Mouse (Mus musculus) cerebellum, adult 8-10 months (tissue): ENCODE results near the gene Gm14190.
"Not testable (repeated sequence)": the region's sequence is repeated elsewhere in the genome, so short reads cannot be mapped to it uniquely, and the experiment has no call there.

ENCODE experiments used
- DNase-seq: peaks from one replicate; pipeline ENCODE4 v3.0.0; 2022

Gene Gm14190

DNA sequence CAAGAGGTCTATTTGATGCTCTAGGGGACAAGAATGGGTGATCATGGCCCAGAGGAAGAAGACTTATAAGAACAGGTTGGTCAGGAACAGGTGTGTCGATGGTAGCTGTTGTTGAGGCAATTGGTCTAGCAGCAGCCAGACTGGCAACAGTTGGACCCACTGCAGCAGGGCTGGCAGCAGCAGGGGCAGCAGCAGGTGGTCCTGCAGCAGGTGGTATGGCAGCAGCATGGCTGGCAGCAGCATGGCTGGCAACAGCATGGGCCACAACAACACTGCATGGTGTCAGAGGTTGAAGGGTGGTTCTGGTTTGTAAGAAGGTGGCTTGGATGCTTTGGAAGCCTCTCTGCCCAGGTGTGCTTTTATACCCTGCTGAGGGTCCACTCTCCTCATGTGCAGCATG lies at the start of gene Gm14190:
Gene Gm14190, minus strand, starts transcription at position 278 of the 400 bp plus-strand sequence.
- no peak for DNase-seq

DNA sequence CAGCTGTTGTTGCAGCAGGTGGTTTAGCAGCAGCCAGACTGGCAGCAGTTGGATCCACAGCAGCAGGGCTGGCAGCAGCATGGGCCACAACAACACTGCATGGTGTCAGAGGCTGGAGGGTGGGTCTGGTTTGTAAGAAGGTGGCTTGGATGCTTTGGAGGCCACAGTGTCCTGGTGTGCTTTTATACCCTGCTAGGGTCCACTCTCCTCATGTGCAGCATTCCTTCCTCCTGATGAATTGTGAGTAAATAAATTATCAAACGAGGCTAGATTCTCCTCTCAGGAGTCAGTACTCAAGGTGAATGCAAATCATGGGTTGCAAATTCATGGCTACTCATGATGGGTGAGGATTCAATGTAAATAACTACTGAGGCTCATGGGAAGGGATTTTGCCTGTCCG lies 43.6 kb upstream of the Gm14190 start, which contains the start of gene Gm14180:
Gene Gm14180, minus strand, starts transcription at position 101 of the 400 bp plus-strand sequence.
- DNase-seq, result no peak

DNA sequence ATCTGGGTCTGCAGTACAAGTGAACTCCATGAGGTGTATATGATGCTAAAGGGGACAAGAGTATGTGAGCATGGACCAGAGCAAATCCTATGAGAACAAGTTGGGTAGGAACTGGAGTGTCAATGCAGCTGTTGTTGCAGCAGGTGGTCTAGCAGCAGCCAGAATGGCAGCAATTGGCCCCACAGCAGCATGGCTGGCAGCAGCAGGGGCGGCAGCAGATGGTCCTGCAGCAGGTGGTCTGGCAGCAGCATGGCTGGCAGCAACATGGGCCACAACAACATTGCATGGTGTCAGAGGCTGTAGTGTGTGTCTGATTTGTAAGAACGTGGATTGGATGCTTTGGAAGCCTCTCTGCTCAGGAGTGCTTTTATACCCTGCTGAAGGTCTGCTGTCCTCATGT lies 33.5 kb upstream of the Gm14190 start:
- peak; percentile 3 for DNase-seq

DNA sequence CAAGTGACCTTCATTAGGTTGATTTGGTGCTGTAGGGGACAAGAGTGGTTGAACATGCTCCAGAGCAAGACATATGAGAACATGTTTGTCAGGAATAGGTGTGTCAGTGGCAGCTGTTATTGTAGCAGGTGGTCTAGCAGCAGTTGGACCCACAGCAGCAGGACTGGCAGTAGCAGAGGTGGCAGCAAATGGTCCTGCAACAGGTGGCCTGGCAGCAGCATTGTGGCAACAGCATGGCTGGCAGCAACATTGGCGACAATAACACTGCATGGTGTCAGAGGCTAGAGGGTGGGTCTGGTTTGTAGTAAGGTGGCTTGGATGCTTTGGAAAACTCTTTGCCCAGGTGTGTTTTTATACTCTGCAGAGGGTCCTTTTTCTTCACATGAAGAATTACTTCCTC lies 28.2 kb upstream of the Gm14190 start:
- no peak for DNase-seq

DNA sequence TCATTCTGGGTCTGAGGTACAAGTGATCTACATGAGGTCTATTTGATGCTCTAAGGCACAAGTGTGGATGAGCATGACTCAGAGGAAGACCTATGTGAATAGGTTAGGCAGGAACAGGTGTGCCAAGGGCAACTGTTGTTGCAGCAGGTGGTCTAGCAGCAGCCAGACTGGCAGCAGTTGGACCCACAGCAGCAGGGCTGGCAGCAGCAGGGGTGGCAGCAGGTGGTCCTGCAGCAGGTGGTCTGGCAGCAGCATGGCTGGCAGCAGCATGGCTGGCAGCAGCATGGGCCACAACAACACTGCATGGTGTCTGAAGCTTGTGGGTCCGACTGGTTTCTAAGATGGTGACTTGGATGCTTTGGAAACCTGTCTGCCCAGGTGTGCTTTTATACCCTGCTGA lies 5.3 kb downstream of the Gm14190 start:
- DNase-seq, result not testable (repeated sequence)

DNA sequence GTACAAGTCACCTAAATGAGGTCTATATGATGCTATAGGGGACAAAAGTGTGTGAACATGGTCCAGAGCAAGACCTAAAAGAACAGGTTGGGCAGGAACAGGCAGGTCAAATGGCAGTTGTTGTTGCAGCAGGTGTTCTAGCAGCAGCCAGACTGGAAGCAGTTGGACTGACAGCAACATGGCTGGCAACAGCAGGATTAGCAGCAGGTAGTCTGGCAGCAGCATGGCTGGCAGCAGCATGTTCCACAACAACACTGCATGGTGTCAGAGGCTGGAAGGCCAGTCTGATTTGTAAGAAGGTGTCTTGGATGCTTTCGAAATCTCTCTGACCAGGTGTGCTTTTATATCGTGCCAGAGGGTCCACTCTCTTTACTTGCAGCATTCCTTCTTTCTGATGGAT lies 7.1 kb downstream of the Gm14190 start:
- DNase-seq, result no peak

DNA sequence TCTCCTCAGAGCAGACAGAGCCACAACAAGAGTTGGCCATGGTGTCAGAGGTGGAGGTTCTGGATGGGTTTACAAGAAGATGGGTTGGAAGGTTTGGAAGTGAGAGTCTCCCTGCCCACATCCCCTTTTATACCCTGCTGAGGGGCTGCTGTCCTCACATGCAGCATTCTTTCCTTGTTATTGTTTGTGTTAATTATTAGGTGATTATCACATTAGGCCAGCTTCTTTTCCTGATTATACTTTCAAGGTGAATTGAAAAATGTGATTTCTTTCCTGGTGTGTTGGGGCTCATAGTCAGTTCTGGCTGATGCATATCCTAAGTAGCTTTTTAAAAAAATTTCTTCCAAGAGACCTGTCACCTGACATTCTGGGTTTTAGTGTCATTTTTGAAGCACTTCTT lies 24.7 kb downstream of the Gm14190 start, which contains the start of gene Krtap4-6:
Gene Krtap4-6, minus strand, starts transcription at position 101 of the 400 bp plus-strand sequence.
- DNase-seq, result no peak

DNA sequence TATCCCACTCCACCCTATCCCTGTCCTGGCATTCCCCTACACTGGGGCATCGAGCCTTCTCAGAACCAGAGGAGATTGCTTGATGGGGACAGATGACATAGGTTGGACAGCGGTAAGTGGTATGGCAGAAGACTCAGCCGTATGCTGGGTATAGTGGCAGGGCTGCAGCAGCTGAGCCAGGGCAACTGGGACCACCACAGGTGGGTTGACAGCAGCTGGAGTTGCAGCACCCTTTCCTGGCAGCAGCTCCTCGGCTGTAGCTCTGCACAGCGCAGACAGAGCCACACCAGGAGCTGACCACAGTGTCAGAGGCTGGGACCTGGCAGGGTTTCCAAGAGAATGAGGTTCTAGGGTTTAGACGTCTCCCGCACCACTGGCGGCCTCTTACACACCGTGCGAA lies 27.7 kb downstream of the Gm14190 start:
- DNase-seq, result no peak

DNA sequence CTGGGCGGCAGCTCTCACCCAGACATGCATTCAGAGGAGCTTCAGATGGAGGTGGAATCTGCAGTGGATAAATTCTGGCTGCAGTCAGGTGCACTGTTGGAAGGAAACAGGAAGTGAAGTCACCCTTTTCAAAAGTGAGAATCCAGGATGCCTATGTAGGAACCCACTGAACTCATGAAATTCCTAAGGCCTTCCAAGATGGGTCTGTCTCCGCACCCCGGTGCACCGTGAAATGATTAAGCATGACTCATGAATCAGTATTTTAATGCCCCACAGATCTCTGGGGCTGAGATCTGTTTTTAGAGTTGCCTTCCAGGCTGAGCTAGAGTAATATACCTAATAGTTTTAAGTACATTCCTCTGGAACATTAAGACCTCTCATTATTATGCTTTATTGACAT lies 31.3 kb downstream of the Gm14190 start:
- no peak for DNase-seq

DNA sequence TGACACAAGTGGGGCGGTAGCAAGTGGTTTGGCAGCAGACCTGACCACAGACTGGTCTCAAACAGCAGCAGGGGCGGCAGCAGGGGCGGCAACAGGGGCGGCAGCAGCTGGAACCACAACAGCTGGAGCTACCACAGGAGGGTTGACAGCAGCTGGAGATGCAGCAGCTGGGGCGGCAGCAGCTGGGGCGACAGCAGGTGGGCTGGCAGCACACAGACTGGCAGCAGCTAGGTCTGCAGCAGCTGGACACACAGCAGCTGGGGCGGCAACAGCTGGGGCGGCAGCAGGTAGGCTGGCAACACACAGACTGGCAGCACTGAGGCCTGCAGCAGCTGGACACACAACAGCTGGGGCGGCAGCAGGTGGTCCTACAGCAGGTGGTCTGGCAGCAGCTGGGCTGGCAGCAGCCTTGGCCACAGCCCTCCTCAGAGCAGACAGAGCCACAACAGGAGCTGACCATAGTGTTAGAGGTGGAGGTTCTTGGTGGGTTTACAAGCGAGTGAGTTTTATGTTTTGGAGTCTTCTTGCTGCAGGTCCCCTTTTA lies 32.0 kb downstream of the Gm14190 start, which contains the start of gene Gm11563:
Gene Gm11563, minus strand, starts transcription at position 494 of the 544 bp plus-strand sequence.
- not testable (repeated sequence) for DNase-seq

DNA sequence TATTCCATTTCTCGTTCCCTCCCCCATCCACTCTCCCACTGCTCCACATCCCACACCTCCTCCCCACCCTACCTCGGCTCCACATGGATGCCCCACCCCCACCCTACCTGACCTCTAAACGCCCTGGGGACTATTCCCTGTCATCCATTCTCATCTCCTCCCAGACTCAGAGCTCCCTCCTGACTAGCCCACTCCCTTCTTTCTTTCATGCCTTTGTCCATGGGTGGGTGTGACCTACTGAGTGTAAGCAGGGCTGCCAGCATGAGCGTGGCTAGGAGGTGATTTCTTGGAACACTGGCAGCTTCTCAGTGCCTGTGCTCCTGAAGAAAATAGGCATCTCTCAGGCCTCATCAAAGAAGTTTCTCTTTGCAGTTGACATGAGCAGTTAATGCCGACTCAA lies 33.5 kb downstream of the Gm14190 start:
- DNase-seq, result no peak

DNA sequence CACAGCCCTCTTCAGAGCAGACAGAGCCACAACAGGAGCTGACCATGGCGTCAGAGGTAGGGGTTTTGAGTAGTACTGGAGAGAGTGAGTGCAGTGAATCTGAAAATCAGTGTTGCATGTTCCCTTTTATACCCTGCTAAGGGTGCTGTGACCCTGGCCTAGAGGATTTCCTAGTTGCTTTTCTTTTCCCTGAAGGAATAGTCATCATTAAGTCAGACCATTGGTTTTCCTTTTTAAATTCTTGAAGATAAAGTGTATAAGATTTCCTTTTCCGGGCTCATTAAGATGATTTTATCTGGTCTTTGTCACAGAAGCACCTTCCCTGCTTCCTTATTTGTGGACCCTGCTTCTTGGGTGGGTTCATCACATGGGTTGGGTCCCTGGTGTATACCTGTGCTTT lies 40.4 kb downstream of the Gm14190 start, which contains the start of gene Gm11555:
Gene Gm11555, minus strand, starts transcription at position 101 of the 400 bp plus-strand sequence.
- no peak for DNase-seq

DNA sequence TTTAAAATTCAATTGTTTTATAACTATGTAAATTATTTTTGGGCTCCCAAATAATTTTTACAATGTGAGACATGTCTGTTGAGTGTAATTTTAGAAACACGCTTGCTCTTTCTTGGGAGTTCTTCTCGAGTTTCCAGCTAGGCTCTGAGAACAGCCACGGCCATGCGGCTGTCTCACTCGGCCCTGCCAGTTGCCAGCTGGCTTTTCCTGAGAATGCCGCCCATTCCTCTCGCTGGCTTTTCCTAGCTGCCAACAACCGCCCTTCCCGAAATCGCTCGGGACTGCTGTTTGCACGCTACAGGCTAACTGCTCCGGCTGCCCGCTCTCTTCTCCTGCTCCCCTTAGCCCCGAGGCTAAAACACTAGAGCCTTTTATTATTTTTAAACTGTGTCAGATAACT lies 44.1 kb downstream of the Gm14190 start:
- no peak for DNase-seq

DNA sequence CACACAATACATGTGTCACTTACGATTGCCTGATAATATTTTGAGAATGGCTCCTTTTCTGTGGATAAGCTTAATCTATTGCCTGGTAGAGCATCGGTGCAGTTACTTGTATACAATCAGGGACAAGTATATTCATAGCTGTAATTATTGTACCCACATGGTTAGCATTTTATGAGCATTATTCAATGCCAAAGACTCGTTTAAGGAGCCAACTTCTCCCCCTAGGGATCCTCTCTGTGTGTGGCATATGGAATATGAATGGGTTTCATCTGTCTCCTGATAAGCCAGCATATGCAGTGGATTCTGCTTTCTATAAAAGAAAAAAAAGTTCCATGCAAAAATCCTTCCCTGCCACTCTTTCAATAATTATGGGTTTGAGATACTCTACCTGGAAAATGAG lies 46.2 kb downstream of the Gm14190 start:
- no peak for DNase-seq

DNA sequence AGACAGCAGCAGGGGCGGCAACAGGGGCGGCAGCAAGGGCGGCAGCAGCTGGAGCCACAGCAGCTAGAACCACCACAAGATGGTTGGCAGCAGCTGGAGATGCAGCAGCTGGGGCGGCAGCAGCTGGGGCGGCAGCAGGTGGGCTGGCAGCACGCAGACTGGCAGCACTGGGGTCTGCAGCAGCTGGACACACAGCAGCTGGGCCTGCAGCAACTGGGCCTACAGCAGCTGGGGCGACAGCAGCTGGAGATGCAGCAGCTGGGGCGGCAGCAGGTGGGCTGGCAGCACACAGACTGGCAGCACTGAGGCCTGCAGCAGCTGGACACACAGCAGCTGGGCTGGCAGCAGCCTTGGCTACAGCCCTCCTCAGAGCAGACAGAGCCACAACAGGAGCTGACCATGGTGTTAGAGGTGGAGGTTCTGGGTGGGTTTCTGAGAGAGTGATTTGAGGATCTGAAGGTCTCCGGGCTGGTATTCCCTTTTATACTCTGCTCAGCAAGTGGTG lies 46.9 kb downstream of the Gm14190 start, which contains the start of gene Krtap4-7:
Gene Krtap4-7, minus strand, starts transcription at position 455 of the 505 bp plus-strand sequence.
- DNase-seq, result not testable (repeated sequence)

DNA sequence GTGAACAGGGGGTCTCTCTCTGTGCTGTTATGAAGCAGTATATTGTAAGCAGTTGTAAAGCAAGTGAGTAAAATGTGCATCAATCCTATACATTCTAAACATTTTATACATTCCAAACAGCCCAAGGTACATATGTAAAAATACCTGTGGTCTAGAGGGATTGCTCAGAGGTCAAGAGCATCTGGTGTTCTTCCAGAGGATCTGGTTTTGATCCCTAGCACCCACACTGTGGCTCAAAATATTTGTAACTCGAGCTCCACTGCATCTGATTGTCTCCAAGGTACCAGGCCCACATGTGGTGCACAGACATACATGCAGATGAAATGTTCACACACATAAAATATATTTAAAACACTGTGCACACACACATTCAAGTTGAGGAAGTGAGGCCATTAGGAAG lies 49.6 kb downstream of the Gm14190 start:
- DNase-seq, result no peak
